Mouse (Mus musculus): ENCODE measurements around the gene Brsk2. TPM values are rescaled to one million over a fixed set of nuclear protein-coding genes. Genes with fewer than 3 reads are reported as not detected.

The Brsk2 gene
- polyA plus RNA-seq, 1 experiment from 2014 or later: 0.64 TPM

GRCm38 (mm10) chr7:141945927-141946326, 3.6 kb upstream of the Brsk2 start:
- Histone ChIP-seq H3K4me1 (peaks cover 16% of the 10 kb centered on the region), H3K27ac (no peak overlapping the region), H3K27me3 (ENCODE audit: low read depth, poor library complexity, severe bottlenecking) (peaks cover 57% of the 10 kb centered on the region), H3K9me3 (replicated peaks) (no peaks in the 10 kb centered on the region), H3K4me3 (no peak overlapping the region), H3K36me3 (no peaks in the 10 kb centered on the region)
- DNase-seq (ENCODE audit: low spot score): no peak
- whole genome bisulfite sequencing: 42% methylated on average over 7 of the region's 7 CpGs

GRCm38 (mm10) chr7:141947512-141947911, 2.0 kb upstream of the Brsk2 start:
- no peak overlapping the region for H3K27ac ChIP-seq
- no peaks in the 10 kb centered on the region for H3K9me3 ChIP-seq (replicated peaks)
- H3K4me1 ChIP-seq: peaks cover 16% of the 10 kb centered on the region
- H3K4me3 ChIP-seq: no peak overlapping the region
- no peak for DNase-seq (ENCODE audit: low spot score)
- H3K36me3 ChIP-seq: no peaks in the 10 kb centered on the region
- H3K27me3 ChIP-seq (ENCODE audit: low read depth, poor library complexity, severe bottlenecking): peaks cover 73% of the 10 kb centered on the region

GRCm38 (mm10) chr7:141948045-141948444, 1.5 kb upstream of the Brsk2 start:
- no peak for DNase-seq (ENCODE audit: low spot score)
- Histone ChIP-seq H3K27ac (no peak overlapping the region), H3K36me3 (no peaks in the 10 kb centered on the region), H3K9me3 (replicated peaks) (no peaks in the 10 kb centered on the region), H3K4me1 (peaks cover 16% of the 10 kb centered on the region), H3K27me3 (ENCODE audit: low read depth, poor library complexity, severe bottlenecking) (peaks cover 78% of the 10 kb centered on the region), H3K4me3 (no peak overlapping the region)
- 67% methylated on average over 1 of the region's 1 CpGs for WGBS

- 1% methylated on average over 50 of the region's 54 CpGs for WGBS
- Histone ChIP-seq H3K27me3 (ENCODE audit: low read depth, poor library complexity, severe bottlenecking) (peaks cover 95% of the 10 kb centered on the region), H3K4me1 (peaks cover 16% of the 10 kb centered on the region)
Observed at GRCm38 (mm10) chr7:141949799-141950103, 200 bp downstream of the Brsk2 start.

DNA sequence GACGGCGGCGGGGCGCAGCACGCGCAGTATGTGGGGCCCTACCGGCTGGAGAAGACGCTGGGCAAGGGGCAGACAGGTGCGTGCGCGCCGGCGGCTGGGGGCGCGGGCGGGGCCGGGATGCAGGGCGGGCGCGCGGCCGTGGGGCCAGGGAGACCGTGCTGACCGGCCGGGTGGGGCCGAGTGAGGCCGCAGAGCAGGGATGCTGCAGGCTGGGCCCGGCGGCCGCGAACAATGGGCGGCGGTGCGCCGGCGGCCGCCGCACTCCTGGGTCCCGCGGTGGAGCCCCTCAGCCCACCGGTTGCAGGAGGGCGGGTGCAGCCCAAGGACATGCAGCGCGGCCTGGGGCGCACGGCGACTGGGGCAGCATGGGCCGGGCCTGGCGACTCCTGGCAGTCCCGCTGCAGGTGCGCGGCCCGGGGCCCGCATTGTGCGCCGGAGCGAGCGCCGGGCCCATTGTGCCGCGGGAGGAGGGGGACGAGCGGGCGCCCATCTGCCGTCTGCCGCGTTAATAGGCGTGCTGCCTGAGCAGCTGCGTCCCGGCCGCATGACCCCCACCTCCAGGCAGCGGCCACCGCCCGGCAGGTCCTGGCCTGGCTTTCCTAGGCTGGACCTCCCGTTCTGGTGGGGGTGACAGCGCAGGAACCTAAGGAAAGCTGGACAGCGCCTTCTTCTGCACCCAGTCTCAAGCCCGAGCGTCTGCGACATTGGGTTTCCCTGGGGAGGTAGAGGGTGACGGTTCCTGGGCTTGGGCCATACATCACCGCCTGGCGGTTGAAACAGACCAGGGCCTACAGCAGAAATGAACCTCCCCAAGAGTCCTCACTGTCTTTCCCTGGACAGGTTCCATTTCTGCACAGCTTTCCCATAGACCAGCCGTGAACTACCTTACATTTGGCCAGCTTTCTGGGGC, 808 bp downstream of the Brsk2 start:
- peak overlapping the region; percentile 55 for H3K4me3 ChIP-seq
- peaks cover 16% of the 10 kb centered on the region for H3K4me1 ChIP-seq
- H3K27me3 ChIP-seq (ENCODE audit: low read depth, poor library complexity, severe bottlenecking): peaks cover 94% of the 10 kb centered on the region
- peak overlapping the region; percentile 50; the same call in 1 of the 2 replicates for H3K27ac ChIP-seq
- H3K9me3 ChIP-seq (replicated peaks): no peaks in the 10 kb centered on the region
- 2% methylated on average over 73 of the region's 84 CpGs for WGBS
- peak; percentile 54 for DNase-seq (ENCODE audit: low spot score)
- no peaks in the 10 kb centered on the region for H3K36me3 ChIP-seq

More at GRCm38 (mm10) chr7:141949799-141950103, 200 bp downstream of the Brsk2 start:
- DNase-seq (ENCODE audit: low spot score): no peak
- Histone ChIP-seq H3K4me3 (peak overlapping the region; percentile 55), H3K27ac (peak overlapping the region; percentile 50; the same call in 1 of the 2 replicates), H3K9me3 (replicated peaks) (no peaks in the 10 kb centered on the region), H3K36me3 (no peaks in the 10 kb centered on the region)

GRCm38 (mm10) chr7:141951821-141952220, 2.3 kb downstream of the Brsk2 start:
- H3K27me3 ChIP-seq (ENCODE audit: low read depth, poor library complexity, severe bottlenecking): peaks cover 79% of the 10 kb centered on the region
- no peaks in the 10 kb centered on the region for H3K36me3 ChIP-seq
- WGBS: 95% methylated on average over 4 of the region's 4 CpGs
- no peak overlapping the region for H3K27ac ChIP-seq
- H3K4me1 ChIP-seq: peaks cover 16% of the 10 kb centered on the region
- H3K4me3 ChIP-seq: no peak overlapping the region
- H3K9me3 ChIP-seq (replicated peaks): no peaks in the 10 kb centered on the region
- DNase-seq (ENCODE audit: low spot score): no peak

DNA sequence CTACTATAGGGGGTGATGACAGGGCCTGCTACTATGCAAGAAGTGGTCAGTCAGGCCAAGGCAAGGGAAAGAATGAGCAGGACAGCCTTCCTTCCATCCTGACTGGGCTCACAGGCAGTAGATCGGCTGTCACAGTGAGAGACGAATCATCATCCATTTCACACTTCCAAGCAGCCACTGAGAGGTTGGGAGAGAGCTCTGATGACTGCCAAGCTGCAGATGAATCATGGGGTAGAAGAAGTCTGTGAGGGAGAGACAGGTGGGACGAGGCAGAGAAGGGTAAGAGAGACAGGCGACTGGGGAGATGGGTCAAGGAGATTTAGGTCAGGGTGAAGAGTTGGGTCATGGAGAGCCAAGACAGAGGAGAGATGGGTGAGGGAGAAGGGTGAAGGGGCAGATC, 3.4 kb downstream of the Brsk2 start:
- DNase-seq (ENCODE audit: low spot score): no peak
- Histone ChIP-seq H3K27ac (no peak overlapping the region), H3K36me3 (no peaks in the 10 kb centered on the region), H3K4me3 (no peak overlapping the region), H3K4me1 (peaks cover 16% of the 10 kb centered on the region), H3K27me3 (ENCODE audit: low read depth, poor library complexity, severe bottlenecking) (peaks cover 68% of the 10 kb centered on the region), H3K9me3 (replicated peaks) (no peaks in the 10 kb centered on the region)
- WGBS: 79% methylated on average over 4 of the region's 4 CpGs

- WGBS: 83% methylated on average over 6 of the region's 6 CpGs
- H3K4me3 ChIP-seq: no peak overlapping the region
- no peaks in the 10 kb centered on the region for H3K9me3 ChIP-seq (replicated peaks)
- peaks cover 16% of the 10 kb centered on the region for H3K4me1 ChIP-seq
- H3K27me3 ChIP-seq (ENCODE audit: low read depth, poor library complexity, severe bottlenecking): peaks cover 61% of the 10 kb centered on the region
- no peaks in the 10 kb centered on the region for H3K36me3 ChIP-seq
- DNase-seq (ENCODE audit: low spot score): no peak
- no peak overlapping the region for H3K27ac ChIP-seq
Observed at GRCm38 (mm10) chr7:141953616-141954015, 4.1 kb downstream of the Brsk2 start.

- H3K4me3 ChIP-seq: no peak overlapping the region
- H3K4me1 ChIP-seq: peaks cover under 1% of the 10 kb centered on the region; the same call in 1 of the 2 replicates
- 80% methylated on average over 5 of the region's 5 CpGs for WGBS
- no peak overlapping the region for H3K27ac ChIP-seq
- DNase-seq (ENCODE audit: low spot score): no peak
- H3K36me3 ChIP-seq: no peaks in the 10 kb centered on the region
- H3K27me3 ChIP-seq (ENCODE audit: low read depth, poor library complexity, severe bottlenecking): peaks cover 41% of the 10 kb centered on the region
- no peaks in the 10 kb centered on the region for H3K9me3 ChIP-seq (replicated peaks)
Observed at GRCm38 (mm10) chr7:141955565-141956173, 6.1 kb downstream of the Brsk2 start.

- Histone ChIP-seq H3K36me3 (no peaks in the 10 kb centered on the region), H3K27ac (no peak overlapping the region), H3K9me3 (replicated peaks) (no peaks in the 10 kb centered on the region), H3K4me1 (no peaks in the 10 kb centered on the region), H3K27me3 (ENCODE audit: low read depth, poor library complexity, severe bottlenecking) (peaks cover 36% of the 10 kb centered on the region), H3K4me3 (no peak overlapping the region)
- no peak for DNase-seq (ENCODE audit: low spot score)
- WGBS: 85% methylated on average over 8 of the region's 8 CpGs
Observed at GRCm38 (mm10) chr7:141956174-141956566, 6.6 kb downstream of the Brsk2 start.

- Histone ChIP-seq H3K4me1 (no peaks in the 10 kb centered on the region), H3K27me3 (ENCODE audit: low read depth, poor library complexity, severe bottlenecking) (peaks cover 22% of the 10 kb centered on the region)
- no peak for DNase-seq (ENCODE audit: low spot score)
Observed at GRCm38 (mm10) chr7:141957524-141958051, 8.0 kb downstream of the Brsk2 start.

GRCm38 (mm10) chr7:141958211-141958610, 8.7 kb downstream of the Brsk2 start:
- H3K27ac ChIP-seq: no peak overlapping the region
- no peaks in the 10 kb centered on the region for H3K4me1 ChIP-seq
- no peaks in the 10 kb centered on the region for H3K36me3 ChIP-seq
- DNase-seq (ENCODE audit: low spot score): no peak
- peaks cover 15% of the 10 kb centered on the region for H3K27me3 ChIP-seq (ENCODE audit: low read depth, poor library complexity, severe bottlenecking)
- H3K4me3 ChIP-seq: no peak overlapping the region
- H3K9me3 ChIP-seq (replicated peaks): no peaks in the 10 kb centered on the region
- 74% methylated on average over 2 of the region's 2 CpGs for WGBS

More at GRCm38 (mm10) chr7:141957524-141958051, 8.0 kb downstream of the Brsk2 start:
- H3K4me3 ChIP-seq: no peak overlapping the region
- no peak overlapping the region for H3K27ac ChIP-seq
- no peaks in the 10 kb centered on the region for H3K9me3 ChIP-seq (replicated peaks)
- 86% methylated on average over 4 of the region's 4 CpGs for WGBS
- H3K36me3 ChIP-seq: no peaks in the 10 kb centered on the region

DNA sequence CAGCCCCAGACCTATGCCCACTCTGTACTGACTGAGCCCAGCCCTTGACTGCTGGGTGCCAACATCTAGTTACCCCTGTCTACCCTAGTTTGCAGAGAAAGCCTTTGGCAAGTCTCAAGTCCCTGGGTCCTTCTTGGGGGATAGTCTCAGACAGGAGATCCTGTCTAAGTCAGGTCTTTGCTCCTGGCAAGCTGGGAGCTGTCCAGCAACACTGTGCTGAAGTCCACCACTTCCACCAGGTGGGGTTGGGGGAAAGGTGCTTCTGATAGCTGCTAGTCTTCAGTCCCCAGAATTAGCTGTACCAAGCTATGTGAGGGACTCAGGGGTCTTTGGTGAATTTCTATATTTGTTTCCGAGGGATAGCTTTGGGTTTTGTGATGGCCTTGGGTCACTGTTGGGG, 9.6 kb downstream of the Brsk2 start:
- peak; percentile 60 for DNase-seq (ENCODE audit: low spot score)
- Histone ChIP-seq H3K9me3 (replicated peaks) (no peaks in the 10 kb centered on the region), H3K4me3 (no peak overlapping the region), H3K36me3 (no peaks in the 10 kb centered on the region), H3K27ac (no peak overlapping the region), H3K27me3 (ENCODE audit: low read depth, poor library complexity, severe bottlenecking) (peaks cover 6% of the 10 kb centered on the region), H3K4me1 (no peaks in the 10 kb centered on the region)
- 85% methylated on average over 1 of the region's 1 CpGs for WGBS
